Mouse (Mus musculus) limb, embryonic 14.5 days (tissue): ENCODE results near the gene Prdm8. TPM values are rescaled to one million over a fixed set of nuclear protein-coding genes. Genes with fewer than 3 reads are reported as not detected.
A peak's percentile ranks its signal among the peaks of the same experiment; 100 is the strongest.

Experiments
- ATAC-seq: fragments of 200-750 bp; cut with Nextera tagmentation; 2 replicates; pipeline ENCODE4 v1.8.0; 2017; ENCODE audit warnings: low read depth, moderate number of reproducible peaks, moderate TSS enrichment; ENCODE audit not compliant: low FRiP score
- DNase-seq: peaks from one replicate; pipeline ENCODE4 v3.0.0-alpha.2; 2015; ENCODE audit warnings: low spot score
- H3K27ac ChIP-seq: fragments of 300-500 bp; sonication (generic); replicated peaks from 2 replicates; pipeline ENCODE4 v1.5.1; 2014; ENCODE audit warnings: low read depth, mild to moderate bottlenecking, low read length, moderate library complexity, mixed read lengths
- H3K27me3 ChIP-seq: fragments of 300-500 bp; sonication (generic); 2 replicates; pipeline ENCODE4 v1.6.1; 2014; ENCODE audit warnings: low read length, mixed read lengths; ENCODE audit not compliant: control insufficient read depth, insufficient read depth
- H3K36me3 ChIP-seq: fragments of 300-500 bp; sonication (generic); 2 replicates; pipeline ENCODE4 v1.6.1; 2014; ENCODE audit warnings: mild to moderate bottlenecking, low read length, moderate library complexity, mixed read lengths; ENCODE audit not compliant: control insufficient read depth, insufficient read depth
- H3K4me1 ChIP-seq: fragments of 300-500 bp; sonication (generic); 2 replicates; pipeline ENCODE4 v1.6.1; 2014; ENCODE audit warnings: antibody characterized with exemption, low read length, mixed read lengths; ENCODE audit not compliant: control insufficient read depth, insufficient read depth
- H3K4me2 ChIP-seq: fragments of 300-500 bp; sonication (generic); replicated peaks from 2 replicates; pipeline ENCODE4 v1.6.1; 2014; ENCODE audit warnings: low read depth, mild to moderate bottlenecking, low read length, moderate library complexity; ENCODE audit not compliant: severe bottlenecking
- H3K4me3 ChIP-seq: fragments of 300-500 bp; sonication (generic); replicated peaks from 2 replicates; pipeline ENCODE4 v1.5.1; 2014; ENCODE audit warnings: low read length
- H3K9ac ChIP-seq: fragments of 300-500 bp; sonication (generic); 2 replicates; pipeline ENCODE4 v1.6.1; 2014; ENCODE audit warnings: mild to moderate bottlenecking, low read depth, low read length, moderate library complexity; ENCODE audit not compliant: severe bottlenecking
- H3K9me3 ChIP-seq: fragments of 300-500 bp; sonication (generic); 2 replicates; pipeline ENCODE4 v1.6.1; 2016; ENCODE audit warnings: low read length; ENCODE audit not compliant: control insufficient read depth
- POLR2A ChIP-seq: fragments of 200-500 bp; IDR thresholded peaks from 2 replicates; pipeline ENCODE4 v1.8.0; 2012; ENCODE audit warnings: inconsistent platforms, mild to moderate bottlenecking, moderate library complexity, borderline replicate concordance; ENCODE audit not compliant: insufficient read depth, insufficient read length; ENCODE audit errors: extremely low read depth
- WGBS: fragments of 180-500 bp; shearing (Covaris S2); extraction: QIAGEN DNeasy Blood & Tissue Kit; methylation state at CpG from one replicate; pipeline ENCODE4 v1.1.7; 2014; 5-methylcytosine and 5-hydroxymethylcytosine counted together
- polyA plus RNA-seq, 2 experiments: library from polyadenylated mRNA; depleted of rRNA in 1 of 2; stranded (reverse) in 1 of 2; unstranded in 1 of 2; fragments of >200 nt; fragmentation: Nextera tagmentation in 1 of 2; extraction: Ambion mirVana in 1 of 2; gene quantifications; 2 replicates each; pipeline versions ENCODE4 v1.2.1 to v1.2.3; 2012 to 2014

Prdm8 gene
- polyA plus RNA-seq, 2 experiments = 0.58 to 1.7 TPM

DNA sequence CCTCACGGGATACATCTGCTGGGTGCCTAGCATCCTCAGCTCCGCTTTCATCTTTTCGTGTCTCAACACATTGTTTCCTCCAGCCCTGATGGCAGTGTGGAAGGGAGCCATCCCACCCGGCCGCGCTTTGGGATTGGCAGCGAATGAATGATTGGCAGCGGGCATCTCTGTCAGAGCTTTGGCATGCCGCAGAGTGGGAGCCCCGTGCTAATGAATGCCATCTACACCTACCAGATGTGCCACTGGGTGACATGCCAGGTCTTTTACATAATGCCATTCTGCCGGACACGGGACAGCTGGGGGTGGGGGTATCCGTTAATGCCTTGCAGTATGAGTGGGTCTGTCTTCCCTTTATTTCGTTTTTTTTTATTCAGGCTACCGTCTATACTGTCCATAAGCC lies 882 bp upstream of the Prdm8 start:
- no peak overlapping the region for H3K4me2 ChIP-seq
- WGBS = 3% methylated on average over 15 of the region's 15 CpGs
- H3K4me3 ChIP-seq = no peak overlapping the region
- H3K27me3 ChIP-seq = peaks cover 63% of the 10 kb centered on the region
- TF ChIP-seq POLR2A = no peak
- no peak for DNase-seq
- H3K9ac ChIP-seq = no peak overlapping the region
- no peaks in the 10 kb centered on the region for H3K36me3 ChIP-seq
- ATAC-seq = no peak
- H3K27ac ChIP-seq = no peak overlapping the region
- no peaks in the 10 kb centered on the region for H3K9me3 ChIP-seq
- H3K4me1 ChIP-seq = peaks cover 15% of the 10 kb centered on the region

DNA sequence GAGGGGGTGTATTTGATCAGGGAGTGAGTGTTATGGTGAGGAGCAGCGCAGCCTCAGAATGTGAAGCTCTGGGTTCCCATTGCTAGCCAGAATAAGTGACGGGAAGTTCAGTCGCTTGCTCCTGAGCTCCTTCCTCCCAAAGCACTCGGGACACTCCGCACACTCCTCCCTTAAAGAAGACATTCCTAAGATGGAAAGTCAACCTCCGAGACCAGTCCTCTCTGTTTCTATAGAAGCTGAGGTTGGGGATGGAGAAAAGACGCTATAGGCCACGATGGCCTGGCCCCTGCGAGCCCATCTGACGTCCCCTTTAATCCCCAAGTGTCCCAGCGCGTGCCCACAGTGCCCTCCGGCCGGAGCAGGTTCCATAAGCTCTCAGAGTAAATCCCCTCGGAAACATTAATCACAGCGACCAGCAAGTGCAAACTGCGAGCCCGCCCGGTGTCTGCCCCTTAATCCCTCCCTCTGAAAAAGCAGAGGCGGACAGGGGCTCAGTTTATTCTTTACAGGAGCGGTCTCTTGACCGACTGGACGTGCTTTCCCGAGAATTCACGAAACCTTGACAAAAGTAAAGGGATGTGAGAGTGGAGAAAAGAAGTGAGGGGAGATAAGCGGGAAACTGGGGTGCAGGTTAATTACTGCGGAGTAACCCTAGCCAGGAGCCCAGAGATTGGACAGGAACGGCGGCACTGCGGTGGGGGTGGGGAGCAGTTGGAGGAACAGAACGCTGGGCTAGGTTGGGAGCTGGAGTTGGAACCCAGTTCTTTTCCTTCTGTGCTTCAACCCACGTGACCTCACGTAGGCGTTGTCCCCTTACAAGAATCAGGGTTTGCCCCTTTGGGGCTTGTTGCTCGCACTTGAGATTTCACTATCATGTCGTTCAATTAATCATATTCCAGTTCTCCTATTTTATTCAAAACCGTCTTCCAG lies 1.6 kb downstream of the Prdm8 start:
- Histone ChIP-seq H3K36me3 (no peaks in the 10 kb centered on the region), H3K27ac (no peak overlapping the region), H3K27me3 (peaks cover 88% of the 10 kb centered on the region), H3K4me1 (peaks cover 15% of the 10 kb centered on the region), H3K4me3 (peak overlapping the region; percentile 48), H3K9me3 (no peaks in the 10 kb centered on the region), H3K4me2 (peak overlapping the region; percentile 83), H3K9ac (no peak overlapping the region)
- TF ChIP-seq POLR2A = no peak
- DNase-seq (no peak), ATAC-seq (no peak)
- WGBS = under 1% methylated on average over 37 of the region's 37 CpGs

DNA sequence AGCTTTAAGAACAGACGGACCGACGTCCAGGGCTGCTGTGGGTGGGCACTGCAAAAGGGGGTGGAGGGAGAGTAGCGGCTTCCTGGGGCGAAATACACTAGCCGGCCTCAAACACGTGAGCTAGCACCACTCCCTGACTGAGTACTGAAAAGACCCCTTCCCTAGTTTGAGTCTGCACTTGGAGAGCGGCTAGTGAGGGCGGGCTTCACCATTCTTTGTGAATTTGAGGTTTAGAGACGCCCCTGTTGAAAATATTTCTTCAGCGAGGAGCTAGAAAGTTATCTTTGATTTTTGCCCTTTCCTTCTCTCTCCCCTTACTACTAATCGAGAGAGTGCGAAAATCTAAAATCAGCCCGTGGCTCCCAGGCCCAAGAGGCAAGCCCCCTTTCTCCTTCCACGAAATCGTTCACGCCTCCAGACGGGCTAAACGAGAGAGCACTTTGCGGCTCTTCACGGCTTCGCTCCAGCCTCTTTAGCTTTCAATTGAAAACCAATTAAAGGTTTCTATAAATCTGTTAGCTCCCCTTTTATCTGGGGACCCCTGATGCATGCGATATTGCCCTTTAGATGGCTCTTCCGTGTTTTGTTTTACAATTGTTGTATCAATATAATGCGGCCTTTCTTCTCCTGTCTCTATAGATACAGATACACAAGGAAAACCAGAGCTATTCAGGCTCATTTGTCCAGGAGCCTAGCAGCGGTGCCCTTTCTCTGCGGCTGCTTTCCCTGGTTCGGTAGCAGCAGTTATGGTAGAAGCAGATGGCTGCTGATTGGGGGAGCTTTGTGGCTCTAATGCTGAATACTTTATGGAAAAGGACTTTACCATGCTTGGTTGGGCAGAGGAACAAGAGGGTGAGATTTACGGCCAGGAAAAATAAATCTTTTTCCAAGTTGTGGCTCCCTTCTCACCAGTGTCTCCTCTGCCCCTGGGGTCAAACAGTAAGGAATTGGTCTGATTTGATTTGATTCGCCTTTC lies 2.7 kb downstream of the Prdm8 start:
- peaks cover 87% of the 10 kb centered on the region for H3K27me3 ChIP-seq
- no peak for ATAC-seq
- H3K9ac ChIP-seq = no peak overlapping the region
- peaks cover 15% of the 10 kb centered on the region for H3K4me1 ChIP-seq
- TF ChIP-seq POLR2A = no peak
- H3K27ac ChIP-seq = no peak overlapping the region
- H3K36me3 ChIP-seq = no peaks in the 10 kb centered on the region
- no peaks in the 10 kb centered on the region for H3K9me3 ChIP-seq
- 0 out of 2 replicates have a peak overlapping the region, but pooled peaks have one; percentile 5 for H3K4me3 ChIP-seq
- no peak for DNase-seq
- H3K4me2 ChIP-seq = no peak overlapping the region; the same call in 1 of the 2 replicates
- WGBS = 3% methylated on average over 30 of the region's 30 CpGs

DNA sequence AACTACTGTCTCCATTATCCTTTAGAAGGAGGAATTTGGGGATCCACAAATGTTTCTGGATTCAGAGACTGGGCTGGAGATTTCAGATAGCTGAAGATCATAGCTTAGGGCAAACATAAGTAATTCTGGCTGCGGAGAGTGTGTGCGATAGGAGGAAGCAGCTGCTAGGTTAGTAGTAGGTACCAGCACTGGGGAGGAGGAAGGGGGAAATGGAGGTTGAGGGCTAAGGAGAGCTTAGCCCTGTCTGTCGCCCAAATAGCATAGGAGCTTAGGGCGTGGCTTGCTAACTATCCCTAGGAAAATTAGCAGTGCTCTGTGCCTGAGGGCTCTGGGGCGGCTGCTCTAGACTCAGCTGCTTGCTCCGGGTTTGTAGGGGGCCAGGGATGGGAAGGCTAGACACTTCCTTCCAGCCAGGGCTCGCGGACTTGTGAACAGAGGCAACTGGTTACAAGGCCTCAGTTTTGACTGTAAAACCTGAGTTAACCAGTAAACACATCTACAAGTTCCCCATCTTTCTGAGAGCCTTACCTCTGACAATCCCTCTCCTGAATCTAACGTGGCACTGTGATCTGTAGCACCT lies 4.7 kb downstream of the Prdm8 start:
- no peak for DNase-seq
- 13% methylated on average over 9 of the region's 9 CpGs for WGBS
- Histone ChIP-seq H3K4me2 (no peak overlapping the region), H3K27ac (no peak overlapping the region), H3K9me3 (no peaks in the 10 kb centered on the region), H3K36me3 (no peaks in the 10 kb centered on the region), H3K9ac (no peak overlapping the region), H3K4me1 (peaks cover 15% of the 10 kb centered on the region), H3K4me3 (no peak overlapping the region), H3K27me3 (peaks cover 74% of the 10 kb centered on the region)
- ATAC-seq = no peak
- TF ChIP-seq POLR2A = no peak
